Mouse (Mus musculus) midbrain, embryonic 12.5 days (tissue): ENCODE data around the gene Snx4. TPM values are rescaled to one million over a fixed set of nuclear protein-coding genes. Genes with fewer than 3 reads are reported as not detected.

Experiments
- ATAC-seq: fragments of 200-750 bp; cut with Nextera tagmentation; 2 replicates; pipeline ENCODE4 v1.8.0; 2017; ENCODE audit warnings: low read depth, moderate TSS enrichment, moderate library complexity; ENCODE audit not compliant: low FRiP score
- H3K27ac ChIP-seq: fragments of 300-500 bp; sonication (generic); replicated peaks from 2 replicates; pipeline ENCODE4 v1.5.1; 2016; ENCODE audit warnings: mild to moderate bottlenecking
- H3K27me3 ChIP-seq: fragments of 300-500 bp; sonication (generic); 2 replicates; pipeline ENCODE4 v1.6.1; 2016; ENCODE audit warnings: mild to moderate bottlenecking
- H3K36me3 ChIP-seq: fragments of 300-500 bp; sonication (generic); 2 replicates; pipeline ENCODE4 v1.6.1; 2016
- H3K4me1 ChIP-seq: fragments of 300-500 bp; sonication (generic); 2 replicates; pipeline ENCODE4 v1.6.1; 2016
- H3K4me2 ChIP-seq: fragments of 300-500 bp; sonication (generic); replicated peaks from 2 replicates; pipeline ENCODE4 v1.6.1; 2016; ENCODE audit warnings: mild to moderate bottlenecking, moderate library complexity
- H3K4me3 ChIP-seq: fragments of 300-500 bp; sonication (generic); 2 replicates; pipeline ENCODE4 v1.5.1; 2016; ENCODE audit warnings: mild to moderate bottlenecking
- H3K9ac ChIP-seq: fragments of 300-500 bp; sonication (generic); replicated peaks from 2 replicates; pipeline ENCODE4 v1.6.1; 2016; ENCODE audit warnings: mild to moderate bottlenecking, moderate library complexity
- H3K9me3 ChIP-seq: fragments of 300-500 bp; sonication (generic); 2 replicates; pipeline ENCODE4 v1.6.1; 2016; ENCODE audit warnings: mild to moderate bottlenecking
- WGBS: fragments of 180-500 bp; shearing (Covaris S2); methylation state at CpG from one replicate; pipeline ENCODE4 v1.1.7; 2016; 5-methylcytosine and 5-hydroxymethylcytosine counted together
- polyA plus RNA-seq: library from polyadenylated mRNA; unstranded; fragments of >200 nt; fragmentation: Nextera tagmentation; extraction: Ambion mirVana; gene quantifications from 2 replicates; pipeline ENCODE4 v1.2.1, GENCODE M21; 2016

The Snx4 gene
- polyA plus RNA-seq, 1 experiment from 2014 or later, result 80.2 TPM

GRCm38 (mm10) chr16:33325704-33326455 lies 74.6 kb downstream of the Snx4 start:
- 46% methylated on average over 12 of the region's 12 CpGs for WGBS
- Histone ChIP-seq H3K9ac (no peak overlapping the region), H3K4me2 (no peak overlapping the region), H3K4me1 (0 out of 2 replicates have a peak, but pooled peaks cover 2% of the 10 kb centered on the region), H3K27ac (no peak overlapping the region), H3K4me3 (no peak overlapping the region), H3K9me3 (no peaks in the 10 kb centered on the region), H3K36me3 (no peaks in the 10 kb centered on the region), H3K27me3 (no peaks in the 10 kb centered on the region)
- ATAC-seq, result 0 out of 2 replicates have a peak, but pooled peaks have one; percentile 34

GRCm38 (mm10) chr16:33326589-33326988 lies 75.3 kb downstream of the Snx4 start:
- Histone ChIP-seq H3K4me3 (no peak overlapping the region), H3K27ac (no peak overlapping the region), H3K4me2 (no peak overlapping the region), H3K4me1 (0 out of 2 replicates have a peak, but pooled peaks cover 2% of the 10 kb centered on the region), H3K9ac (no peak overlapping the region), H3K9me3 (no peaks in the 10 kb centered on the region), H3K36me3 (no peaks in the 10 kb centered on the region), H3K27me3 (no peaks in the 10 kb centered on the region)
- no peak for ATAC-seq
- WGBS, result 81% methylated on average over 9 of the region's 9 CpGs

GRCm38 (mm10) chr16:33327101-33327500 lies 75.9 kb downstream of the Snx4 start:
- Histone ChIP-seq H3K9me3 (no peaks in the 10 kb centered on the region), H3K4me3 (no peak overlapping the region), H3K4me2 (no peak overlapping the region), H3K27ac (no peak overlapping the region), H3K27me3 (no peaks in the 10 kb centered on the region), H3K4me1 (0 out of 2 replicates have a peak, but pooled peaks cover 2% of the 10 kb centered on the region), H3K36me3 (no peaks in the 10 kb centered on the region), H3K9ac (no peak overlapping the region)
- ATAC-seq, result no peak
- 73% methylated on average over 9 of the region's 9 CpGs for WGBS

- no peaks in the 10 kb centered on the region for H3K36me3 ChIP-seq
- no peak overlapping the region for H3K4me2 ChIP-seq
- no peak overlapping the region for H3K4me3 ChIP-seq
- peaks cover 7% of the 10 kb centered on the region; the same call in 1 of the 2 replicates for H3K4me1 ChIP-seq
- H3K27ac ChIP-seq, result no peak overlapping the region
- H3K9me3 ChIP-seq, result no peaks in the 10 kb centered on the region
- WGBS, result 83% methylated on average over 14 of the region's 14 CpGs
- H3K27me3 ChIP-seq, result no peaks in the 10 kb centered on the region
- no peak for ATAC-seq
- no peak overlapping the region for H3K9ac ChIP-seq
Observed at GRCm38 (mm10) chr16:33333015-33333414, 81.8 kb downstream of the Snx4 start.

GRCm38 (mm10) chr16:33337177-33337576 lies 85.9 kb downstream of the Snx4 start:
- 27% methylated on average over 8 of the region's 8 CpGs for WGBS
- Histone ChIP-seq H3K9ac (no peak overlapping the region), H3K27ac (no peak overlapping the region), H3K9me3 (no peaks in the 10 kb centered on the region), H3K4me1 (peaks cover 7% of the 10 kb centered on the region; the same call in 1 of the 2 replicates), H3K36me3 (no peaks in the 10 kb centered on the region), H3K4me3 (no peak overlapping the region), H3K27me3 (no peaks in the 10 kb centered on the region), H3K4me2 (no peak overlapping the region; the same call in 1 of the 2 replicates)
- ATAC-seq, result no peak

- H3K27ac ChIP-seq, result no peak overlapping the region
- H3K4me1 ChIP-seq, result peaks cover 7% of the 10 kb centered on the region; the same call in 1 of the 2 replicates
- no peak overlapping the region for H3K4me2 ChIP-seq
- no peak overlapping the region for H3K9ac ChIP-seq
- no peaks in the 10 kb centered on the region for H3K27me3 ChIP-seq
- H3K9me3 ChIP-seq, result no peaks in the 10 kb centered on the region
- no peak overlapping the region for H3K4me3 ChIP-seq
- WGBS, result 82% methylated on average over 10 of the region's 10 CpGs
- no peak for ATAC-seq
- H3K36me3 ChIP-seq, result no peaks in the 10 kb centered on the region
Observed at GRCm38 (mm10) chr16:33337681-33338080, 86.4 kb downstream of the Snx4 start.

- ATAC-seq, result no peak
- 73% methylated on average over 4 of the region's 4 CpGs for WGBS
- no peak overlapping the region for H3K9ac ChIP-seq
- no peak overlapping the region for H3K4me3 ChIP-seq
- no peaks in the 10 kb centered on the region for H3K9me3 ChIP-seq
- H3K36me3 ChIP-seq, result no peaks in the 10 kb centered on the region
- H3K4me1 ChIP-seq, result peaks cover 7% of the 10 kb centered on the region; the same call in 1 of the 2 replicates
- no peaks in the 10 kb centered on the region for H3K27me3 ChIP-seq
- H3K4me2 ChIP-seq, result no peak overlapping the region
- H3K27ac ChIP-seq, result no peak overlapping the region
Observed at GRCm38 (mm10) chr16:33338492-33338891, 87.2 kb downstream of the Snx4 start.

- no peak overlapping the region for H3K4me3 ChIP-seq
- no peaks in the 10 kb centered on the region for H3K27me3 ChIP-seq
- ATAC-seq, result no peak
- peaks cover 10% of the 10 kb centered on the region for H3K4me1 ChIP-seq
- H3K9me3 ChIP-seq, result no peaks in the 10 kb centered on the region
- H3K9ac ChIP-seq, result no peak overlapping the region
- 89% methylated on average over 2 of the region's 2 CpGs for WGBS
- no peaks in the 10 kb centered on the region for H3K36me3 ChIP-seq
- H3K27ac ChIP-seq, result no peak overlapping the region
- no peak overlapping the region for H3K4me2 ChIP-seq
Observed at GRCm38 (mm10) chr16:33339476-33339875, 88.2 kb downstream of the Snx4 start.

- H3K27ac ChIP-seq, result no peak overlapping the region
- ATAC-seq, result no peak
- H3K27me3 ChIP-seq, result no peaks in the 10 kb centered on the region
- H3K4me3 ChIP-seq, result no peak overlapping the region
- H3K4me2 ChIP-seq, result no peak overlapping the region
- H3K9me3 ChIP-seq, result no peaks in the 10 kb centered on the region
- no peaks in the 10 kb centered on the region for H3K36me3 ChIP-seq
- WGBS, result 53% methylated on average over 1 of the region's 1 CpGs
- peaks cover 9% of the 10 kb centered on the region for H3K4me1 ChIP-seq
- H3K9ac ChIP-seq, result no peak overlapping the region
Observed at GRCm38 (mm10) chr16:33342356-33342755, 91.1 kb downstream of the Snx4 start.

GRCm38 (mm10) chr16:33343106-33343505 lies 91.9 kb downstream of the Snx4 start:
- 60% methylated on average over 5 of the region's 5 CpGs for WGBS
- Histone ChIP-seq H3K4me3 (no peak overlapping the region), H3K27ac (no peak overlapping the region), H3K27me3 (no peaks in the 10 kb centered on the region), H3K36me3 (no peaks in the 10 kb centered on the region), H3K9ac (no peak overlapping the region), H3K4me1 (peaks cover 4% of the 10 kb centered on the region), H3K9me3 (no peaks in the 10 kb centered on the region), H3K4me2 (no peak overlapping the region)
- ATAC-seq, result no peak

- ATAC-seq, result no peak
- Histone ChIP-seq H3K9me3 (no peaks in the 10 kb centered on the region), H3K4me2 (no peak overlapping the region), H3K4me3 (no peak overlapping the region), H3K27me3 (no peaks in the 10 kb centered on the region), H3K4me1 (peaks cover 4% of the 10 kb centered on the region), H3K27ac (no peak overlapping the region), H3K36me3 (no peaks in the 10 kb centered on the region), H3K9ac (no peak overlapping the region)
- 94% methylated on average over 7 of the region's 7 CpGs for WGBS
Observed at GRCm38 (mm10) chr16:33343601-33344000, 92.4 kb downstream of the Snx4 start.

- Histone ChIP-seq H3K9me3 (no peaks in the 10 kb centered on the region), H3K4me3 (no peak overlapping the region), H3K4me1 (peaks cover 4% of the 10 kb centered on the region), H3K9ac (0 out of 2 replicates have a peak overlapping the region, but pooled peaks have one; percentile 20), H3K27ac (no peak overlapping the region), H3K4me2 (no peak overlapping the region), H3K27me3 (no peaks in the 10 kb centered on the region), H3K36me3 (no peaks in the 10 kb centered on the region)
- WGBS, result 58% methylated on average over 9 of the region's 9 CpGs
- ATAC-seq, result no peak
Observed at GRCm38 (mm10) chr16:33344379-33344778, 93.1 kb downstream of the Snx4 start.
